Mouse (Mus musculus) erythroblast, embryonic 14.5 days (primary cell): ENCODE measurements around the gene Ifrd2.

Source experiments
- GATA1 ChIP-seq: IDR thresholded peaks from 2 replicates; pipeline ENCODE4 v1.6.1; 2012; ENCODE audit warnings: low read length, inconsistent platforms, mixed read lengths
- TAL1 ChIP-seq: IDR thresholded peaks from 3 replicates; pipeline ENCODE4 v1.6.1; 2012; ENCODE audit warnings: low read length, inconsistent platforms, mixed read lengths

- TF ChIP-seq GATA1 (no peak), TAL1 (no peak)
Observed at GRCm38 (mm10) chr9:107618098-107618497, 30.7 kb downstream of the Ifrd2 start.
